ENCODE assay signal across 19 mouse cellular contexts in genomic region chr13:12074897-12075296, GRCm38 (mm10). TPM values are rescaled to one million over a fixed set of nuclear protein-coding genes. Genes with fewer than 3 reads are reported as not detected.
"Had no signal": no experiment of that assay in that cellular context is flagged by ENCODE, and none has a peak within 500 bp of the region (broad histone marks: within the 10 kb centered on the region; RNA-seq: fewer than 3 reads in every experiment).

No protein-coding gene starts in this region.

- H3K4me2 ChIP-seq: lung, embryonic 14.5 days; midbrain, embryonic 12.5 days; midbrain, embryonic 15.5 days; neural tube, embryonic 12.5 days; neural tube, embryonic 15.5 days had no signal

- DNase-seq: lung, adult 18-20 months; lung, embryonic 14.5 days; lung, postnatal 10 days; lung, postnatal 4 days; retina, postnatal 1 day; right cerebral cortex, adult 18-20 months; right cerebral cortex, postnatal 25 days; right cerebral cortex, postnatal 4 days; spleen, adult 18-20 months; thymus, adult 18-20 months; thymus, postnatal 14 days; thymus, postnatal 4 days had no signal

- ATAC-seq: midbrain, embryonic 15.5 days had no signal

- H3K9ac ChIP-seq: liver, embryonic 14.5 days; lung, embryonic 14.5 days; midbrain, embryonic 12.5 days; midbrain, embryonic 15.5 days; neural tube, embryonic 12.5 days; neural tube, embryonic 15.5 days had no signal

- H3K9me3 ChIP-seq: midbrain, embryonic 10.5 days; midbrain, embryonic 12.5 days; midbrain, embryonic 15.5 days; neural tube, embryonic 12.5 days; neural tube, embryonic 15.5 days had no signal

- H3K27me3 ChIP-seq: midbrain, embryonic 12.5 days; midbrain, embryonic 15.5 days; neural tube, embryonic 12.5 days; neural tube, embryonic 15.5 days had no signal

- H3K4me3 ChIP-seq: midbrain, embryonic 10.5 days; midbrain, embryonic 12.5 days; midbrain, embryonic 15.5 days; myocyte; neural tube, embryonic 12.5 days; neural tube, embryonic 15.5 days had no signal

- H3K36me3 ChIP-seq: midbrain, embryonic 10.5 days; midbrain, embryonic 12.5 days; midbrain, embryonic 15.5 days; neural tube, embryonic 12.5 days; neural tube, embryonic 15.5 days had no signal

- H3K27ac ChIP-seq: liver, embryonic 14.5 days; midbrain, embryonic 10.5 days; midbrain, embryonic 12.5 days; midbrain, embryonic 15.5 days; neural tube, embryonic 12.5 days; neural tube, embryonic 15.5 days had no signal

RNA-seq across cellular contexts. Expression of gene Ryr2, which starts 31.8 kb away (rescaled TPM):
- polyA plus RNA-seq: myocyte had no signal
